Mouse (Mus musculus): ENCODE results near the gene Cluh.

- TF ChIP-seq HCFC1 (IDR thresholded peaks at IDR 0.05; ENCODE audit: borderline replicate concordance, insufficient read depth, low read length) (no peak), ZC3H11A (IDR thresholded peaks at IDR 0.05; ENCODE audit: borderline replicate concordance, low read depth, low read length) (no peak), ZNF384 (IDR thresholded peaks at IDR 0.05; ENCODE audit: low read depth, low read length) (no peak)
Measured at GRCm38 (mm10) chr11:74611437-74611836, 37.9 kb upstream of the Cluh start.
